Comparison of ENCODE assay signal across 17 mouse cellular contexts in genomic region chr8:108467172-108468035, GRCm38 (mm10).
DNase-seq lines count a peak whose midpoint lies in the region; ATAC-seq lines count a peak whose summit lies in the region.
"Had no signal": no experiment of that assay in that cellular context is flagged by ENCODE, and none has a peak within 500 bp of the region (broad histone marks: within the 10 kb centered on the region; RNA-seq: fewer than 3 reads in every experiment).

No protein-coding gene starts in this region.

- ATAC-seq in forebrain, embryonic 11.5 days (replicated peaks; ENCODE audit: low FRiP score), result no peak
- ATAC-seq in forebrain, embryonic 15.5 days (replicated peaks), result peak; percentile 26; the same call in 1 of the 2 replicates
- peak; percentile 37; the same call in 1 of the 2 replicates for ATAC-seq in hindbrain, embryonic 16.5 days
- 0 out of 2 replicates have a peak, but pooled peaks have one; percentile 14 for ATAC-seq in neural tube, embryonic 13.5 days (ENCODE audit: low read depth)
- ATAC-seq: intestine, postnatal 0 days had no signal

- H3K27me3 ChIP-seq in forebrain, embryonic 11.5 days (ENCODE audit: control insufficient read depth, insufficient read depth, low read length), result no peaks in the 10 kb centered on the region
- no peaks in the 10 kb centered on the region for H3K27me3 ChIP-seq in forebrain, embryonic 15.5 days
- no peaks in the 10 kb centered on the region for H3K27me3 ChIP-seq in hindbrain, embryonic 16.5 days (replicated peaks; ENCODE audit: control insufficient read depth, insufficient read depth, low read length)
- H3K27me3 ChIP-seq in neural tube, embryonic 13.5 days, result no peaks in the 10 kb centered on the region
- H3K27me3 ChIP-seq: heart, embryonic 13.5 days; limb, embryonic 15.5 days had no signal

- H3K9ac ChIP-seq in forebrain, embryonic 11.5 days (ENCODE audit: low read length), result no peak overlapping the region
- no peak overlapping the region for H3K9ac ChIP-seq in forebrain, embryonic 15.5 days (replicated peaks)
- H3K9ac ChIP-seq in hindbrain, embryonic 16.5 days (ENCODE audit: low read depth, low read length), result no peak overlapping the region
- H3K9ac ChIP-seq in neural tube, embryonic 13.5 days, result no peak overlapping the region
- H3K9ac ChIP-seq: heart, embryonic 13.5 days; limb, embryonic 15.5 days had no signal

- WGBS in forebrain, embryonic 11.5 days, result 66% methylated on average over 19 of the region's 19 CpGs
- WGBS in forebrain, embryonic 15.5 days, result 45% methylated on average over 19 of the region's 19 CpGs
- WGBS in hindbrain, embryonic 16.5 days, result 48% methylated on average over 19 of the region's 19 CpGs
- WGBS in neural tube, embryonic 13.5 days, result 53% methylated on average over 19 of the region's 19 CpGs

- H3K4me3 ChIP-seq in forebrain, embryonic 11.5 days (ENCODE audit: low read depth, low read length), result no peak overlapping the region
- H3K4me3 ChIP-seq in forebrain, embryonic 15.5 days, result no peak overlapping the region
- H3K4me3 ChIP-seq in hindbrain, embryonic 16.5 days (ENCODE audit: low read length), result no peak overlapping the region
- no peak overlapping the region for H3K4me3 ChIP-seq in neural tube, embryonic 13.5 days
- H3K4me3 ChIP-seq: erythroblast, embryonic 14.5 days; heart, embryonic 13.5 days; limb, embryonic 15.5 days had no signal

- H3K4me1 ChIP-seq in forebrain, embryonic 11.5 days (replicated peaks; ENCODE audit: control insufficient read depth, insufficient read depth, low read length), result peaks cover 9% of the 10 kb centered on the region; the same call in 1 of the 2 replicates
- H3K4me1 ChIP-seq in forebrain, embryonic 15.5 days, result peaks cover 4% of the 10 kb centered on the region; the same call in 1 of the 2 replicates
- peaks cover 10% of the 10 kb centered on the region for H3K4me1 ChIP-seq in hindbrain, embryonic 16.5 days (ENCODE audit: control insufficient read depth, insufficient read depth, low read depth, low read length)
- H3K4me1 ChIP-seq in neural tube, embryonic 13.5 days (replicated peaks), result peaks cover 36% of the 10 kb centered on the region
- H3K4me1 ChIP-seq: heart, embryonic 13.5 days; limb, embryonic 15.5 days had no signal

- H3K9me3 ChIP-seq in forebrain, embryonic 11.5 days (ENCODE audit: control insufficient read depth, low read length), result no peaks in the 10 kb centered on the region
- H3K9me3 ChIP-seq in forebrain, embryonic 15.5 days, result no peaks in the 10 kb centered on the region
- H3K9me3 ChIP-seq in hindbrain, embryonic 16.5 days (ENCODE audit: control insufficient read depth, low read length), result no peaks in the 10 kb centered on the region
- H3K9me3 ChIP-seq in neural tube, embryonic 13.5 days, result no peaks in the 10 kb centered on the region
- H3K9me3 ChIP-seq: heart, embryonic 13.5 days; limb, embryonic 15.5 days had no signal

- no peak overlapping the region for H3K4me2 ChIP-seq in forebrain, embryonic 11.5 days (ENCODE audit: low read depth, low read length, severe bottlenecking)
- no peak overlapping the region for H3K4me2 ChIP-seq in forebrain, embryonic 15.5 days (replicated peaks)
- no peak overlapping the region for H3K4me2 ChIP-seq in hindbrain, embryonic 16.5 days (ENCODE audit: low read length)
- no peak overlapping the region for H3K4me2 ChIP-seq in neural tube, embryonic 13.5 days
- H3K4me2 ChIP-seq: heart, embryonic 13.5 days; limb, embryonic 15.5 days had no signal

- no peak for DNase-seq in forebrain, embryonic 11.5 days (ENCODE audit: low spot score)
- no peak for DNase-seq in urinary bladder, postnatal 10 days (ENCODE audit: low spot score)
- no peak for DNase-seq in frontal cortex, postnatal 10 days (ENCODE audit: low spot score in 2 of 2)
- DNase-seq in kidney, postnatal 25 days, result no peak
- DNase-seq: adrenal gland, postnatal 36 days; cerebellum, adult 8-10 months; heart, postnatal 4 days; spleen, adult 18-20 months; thymus, adult 2 months had no signal

- H3K27ac ChIP-seq in forebrain, embryonic 11.5 days (ENCODE audit: low read depth, low read length), result 0 out of 2 replicates have a peak overlapping the region, but pooled peaks have one; percentile 6
- peak overlapping the region; percentile 46 for H3K27ac ChIP-seq in forebrain, embryonic 15.5 days (replicated peaks)
- H3K27ac ChIP-seq in hindbrain, embryonic 16.5 days (ENCODE audit: low read depth, low read length), result peak overlapping the region; percentile 68; the same call in 1 of the 2 replicates
- peak overlapping the region; percentile 77 for H3K27ac ChIP-seq in neural tube, embryonic 13.5 days (replicated peaks)
- H3K27ac ChIP-seq: heart, embryonic 13.5 days; kidney, postnatal 0 days; limb, embryonic 15.5 days had no signal

- no peaks in the 10 kb centered on the region for H3K36me3 ChIP-seq in forebrain, embryonic 11.5 days (ENCODE audit: control insufficient read depth, insufficient read depth, low read length)
- no peaks in the 10 kb centered on the region for H3K36me3 ChIP-seq in forebrain, embryonic 15.5 days
- no peaks in the 10 kb centered on the region for H3K36me3 ChIP-seq in hindbrain, embryonic 16.5 days (ENCODE audit: control insufficient read depth, insufficient read depth, low read length)
- no peaks in the 10 kb centered on the region for H3K36me3 ChIP-seq in neural tube, embryonic 13.5 days
- H3K36me3 ChIP-seq: heart, embryonic 13.5 days; limb, embryonic 15.5 days had no signal

Comparison
In these comparisons a context has a peak if more than half of its experiments do, and no peak if none do; other contexts are left out.
1. H3K27ac ChIP-seq: peak in every context shown above with its lines; median percentile 77 in neural tube, embryonic 13.5 days; 68 in hindbrain, embryonic 16.5 days; 46 in forebrain, embryonic 15.5 days; 6 in forebrain, embryonic 11.5 days.